Mouse (Mus musculus) hindbrain, embryonic 12.5 days (tissue): ENCODE measurements at regions not wholly inside any gene's neighbourhood (a gene's known extent, or its start where the extent isn't known, plus 50 kb on each side); places are given as distances from the start of the nearest gene placed in this dataset.

Source experiments
- ATAC-seq: fragments of 200-750 bp; cut with Nextera tagmentation; 2 replicates; pipeline ENCODE4 v1.8.0; 2017; ENCODE audit warnings: moderate TSS enrichment; ENCODE audit not compliant: low FRiP score
- H3K27ac ChIP-seq: fragments of 300-500 bp; sonication (generic); 2 replicates; pipeline ENCODE4 v1.5.1; 2016; ENCODE audit warnings: mild to moderate bottlenecking
- H3K27me3 ChIP-seq: fragments of 300-500 bp; sonication (generic); 2 replicates; pipeline ENCODE4 v1.6.1; 2016; ENCODE audit warnings: mild to moderate bottlenecking
- H3K36me3 ChIP-seq: fragments of 300-500 bp; sonication (generic); 2 replicates; pipeline ENCODE4 v1.6.1; 2016; ENCODE audit warnings: mild to moderate bottlenecking
- H3K4me1 ChIP-seq: fragments of 300-500 bp; sonication (generic); 2 replicates; pipeline ENCODE4 v1.6.1; 2016
- H3K4me2 ChIP-seq: fragments of 300-500 bp; sonication (generic); replicated peaks from 2 replicates; pipeline ENCODE4 v1.6.1; 2016; ENCODE audit warnings: mild to moderate bottlenecking
- H3K4me3 ChIP-seq: fragments of 300-500 bp; sonication (generic); 2 replicates; pipeline ENCODE4 v1.5.1; 2016; ENCODE audit warnings: mild to moderate bottlenecking
- H3K9ac ChIP-seq: fragments of 300-500 bp; sonication (generic); 2 replicates; pipeline ENCODE4 v1.6.1; 2016; ENCODE audit warnings: mild to moderate bottlenecking, moderate library complexity
- H3K9me3 ChIP-seq: fragments of 300-500 bp; sonication (generic); replicated peaks from 2 replicates; pipeline ENCODE4 v1.6.1; 2016; ENCODE audit warnings: mild to moderate bottlenecking
- WGBS: fragments of 180-500 bp; shearing (Covaris S2); methylation state at CpG from one replicate; pipeline ENCODE4 v1.1.7; 2016; 5-methylcytosine and 5-hydroxymethylcytosine counted together

- 87% methylated on average over 1 of the region's 1 CpGs for WGBS
- no peak for ATAC-seq
- no peak overlapping the region for H3K4me2 ChIP-seq
- no peak overlapping the region for H3K9ac ChIP-seq
- H3K27ac ChIP-seq: no peak overlapping the region
- no peaks in the 10 kb centered on the region for H3K4me1 ChIP-seq
- H3K27me3 ChIP-seq: no peaks in the 10 kb centered on the region
- no peaks in the 10 kb centered on the region for H3K9me3 ChIP-seq
- no peaks in the 10 kb centered on the region for H3K36me3 ChIP-seq
- no peak overlapping the region for H3K4me3 ChIP-seq
These were observed 2649.8 kb upstream of the Gm7489 start for GRCm38 (mm10) chr15:51234873-51235272.

DNA sequence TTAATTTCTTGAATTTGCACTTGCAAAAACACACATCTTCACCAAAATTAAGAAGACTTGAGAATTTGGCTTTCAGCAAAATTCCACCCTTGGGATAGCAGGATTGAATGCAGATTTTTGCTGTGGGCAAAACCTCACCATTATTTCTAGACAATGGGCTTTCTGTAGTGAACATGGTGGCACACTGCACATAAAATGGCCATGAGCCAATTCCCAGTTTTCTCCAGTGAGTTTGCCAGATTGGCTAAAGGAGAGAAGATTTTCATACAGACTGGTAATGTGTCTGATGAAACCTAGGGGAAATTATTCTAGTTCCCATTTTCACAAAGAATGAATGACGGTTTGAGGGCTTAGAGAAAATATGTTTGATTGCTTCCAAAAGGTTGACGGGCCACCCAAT is 2640.1 kb upstream of the Gm7489 start:
- 94% methylated on average over 2 of the region's 2 CpGs for WGBS
- Histone ChIP-seq H3K4me3 (no peak overlapping the region), H3K9ac (no peak overlapping the region), H3K4me2 (no peak overlapping the region), H3K27me3 (no peaks in the 10 kb centered on the region), H3K9me3 (no peaks in the 10 kb centered on the region), H3K4me1 (no peaks in the 10 kb centered on the region), H3K36me3 (no peaks in the 10 kb centered on the region), H3K27ac (no peak overlapping the region)
- ATAC-seq: no peak

GRCm38 (mm10) chr15:51247259-51247658 is 2637.4 kb upstream of the Gm7489 start:
- H3K4me1 ChIP-seq: no peaks in the 10 kb centered on the region
- no peak overlapping the region for H3K27ac ChIP-seq
- H3K36me3 ChIP-seq: no peaks in the 10 kb centered on the region
- no peaks in the 10 kb centered on the region for H3K9me3 ChIP-seq
- 79% methylated on average over 5 of the region's 5 CpGs for WGBS
- H3K27me3 ChIP-seq: no peaks in the 10 kb centered on the region
- no peak overlapping the region for H3K9ac ChIP-seq
- no peak overlapping the region for H3K4me3 ChIP-seq
- H3K4me2 ChIP-seq: no peak overlapping the region
- ATAC-seq: no peak

GRCm38 (mm10) chr15:51248034-51248788 is 2636.5 kb upstream of the Gm7489 start:
- Histone ChIP-seq H3K4me3 (no peak overlapping the region), H3K9me3 (no peaks in the 10 kb centered on the region), H3K9ac (no peak overlapping the region), H3K4me2 (no peak overlapping the region), H3K27me3 (no peaks in the 10 kb centered on the region), H3K4me1 (no peaks in the 10 kb centered on the region), H3K36me3 (no peaks in the 10 kb centered on the region), H3K27ac (no peak overlapping the region)
- WGBS: 75% methylated on average over 8 of the region's 8 CpGs
- ATAC-seq: no peak

DNA sequence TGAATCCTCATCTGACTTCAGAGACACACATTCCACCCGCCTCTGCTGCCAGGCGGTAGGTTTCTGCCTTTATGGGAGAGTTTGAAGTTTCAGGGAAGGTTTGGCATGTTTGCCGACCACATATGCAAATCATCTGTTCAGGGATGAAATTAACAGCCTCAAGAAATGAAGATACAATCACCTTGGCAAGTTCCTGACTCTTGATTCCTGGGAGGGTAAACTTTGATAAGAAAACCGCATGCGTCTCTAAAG is 2636.0 kb upstream of the Gm7489 start:
- no peaks in the 10 kb centered on the region for H3K36me3 ChIP-seq
- no peak overlapping the region for H3K4me2 ChIP-seq
- H3K27ac ChIP-seq: no peak overlapping the region
- H3K9me3 ChIP-seq: no peaks in the 10 kb centered on the region
- no peak for ATAC-seq
- H3K9ac ChIP-seq: no peak overlapping the region
- H3K4me3 ChIP-seq: no peak overlapping the region
- no peaks in the 10 kb centered on the region for H3K27me3 ChIP-seq
- H3K4me1 ChIP-seq: no peaks in the 10 kb centered on the region
- 87% methylated on average over 5 of the region's 5 CpGs for WGBS

DNA sequence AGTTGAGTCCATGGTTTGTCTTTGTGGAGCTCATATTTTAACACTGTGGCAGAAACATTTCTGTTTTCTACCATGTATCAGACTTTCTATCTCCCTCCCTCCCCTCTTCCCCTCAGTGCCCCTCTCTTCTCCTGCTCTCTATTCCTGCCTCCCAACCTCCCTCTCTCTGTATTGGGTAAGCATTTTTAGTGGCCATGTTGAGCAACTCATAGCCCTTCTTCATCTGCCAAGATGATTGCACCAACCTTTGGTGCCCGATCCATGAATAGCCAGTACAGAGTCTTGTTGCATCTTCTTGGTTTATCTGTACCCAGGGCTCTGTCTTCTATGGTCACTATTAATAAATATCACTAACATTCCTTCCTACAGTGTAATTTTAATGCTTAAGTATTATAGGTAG is 2630.6 kb upstream of the Gm7489 start:
- Histone ChIP-seq H3K9ac (no peak overlapping the region), H3K9me3 (no peaks in the 10 kb centered on the region), H3K36me3 (no peaks in the 10 kb centered on the region), H3K4me1 (no peaks in the 10 kb centered on the region), H3K27ac (no peak overlapping the region), H3K27me3 (no peaks in the 10 kb centered on the region), H3K4me3 (no peak overlapping the region), H3K4me2 (no peak overlapping the region)
- no peak for ATAC-seq
- WGBS: 96% methylated on average over 1 of the region's 1 CpGs

DNA sequence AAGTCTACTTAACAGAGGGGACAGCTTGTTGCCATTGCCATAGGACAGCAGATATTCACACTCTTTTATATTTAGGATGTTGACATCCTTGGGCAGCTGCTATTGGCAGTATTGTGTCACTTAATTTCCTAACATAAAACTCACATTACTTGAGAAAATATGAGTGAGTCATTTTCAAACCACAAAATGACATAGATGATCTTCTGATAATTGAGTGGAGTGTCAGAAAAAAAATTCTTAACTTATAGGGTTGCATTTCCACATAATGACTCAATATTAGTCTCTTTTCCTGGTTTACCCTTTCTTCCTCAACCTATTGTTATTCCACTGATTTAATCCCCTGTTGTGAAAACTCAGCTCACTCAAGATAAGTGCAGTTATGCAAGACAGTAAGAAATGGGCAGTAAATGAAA is 2629.5 kb upstream of the Gm7489 start:
- H3K9ac ChIP-seq: no peak overlapping the region
- H3K27ac ChIP-seq: no peak overlapping the region
- H3K9me3 ChIP-seq: no peaks in the 10 kb centered on the region
- H3K4me3 ChIP-seq: no peak overlapping the region
- ATAC-seq: no peak
- H3K27me3 ChIP-seq: no peaks in the 10 kb centered on the region
- H3K36me3 ChIP-seq: no peaks in the 10 kb centered on the region
- no peak overlapping the region for H3K4me2 ChIP-seq
- no peaks in the 10 kb centered on the region for H3K4me1 ChIP-seq

DNA sequence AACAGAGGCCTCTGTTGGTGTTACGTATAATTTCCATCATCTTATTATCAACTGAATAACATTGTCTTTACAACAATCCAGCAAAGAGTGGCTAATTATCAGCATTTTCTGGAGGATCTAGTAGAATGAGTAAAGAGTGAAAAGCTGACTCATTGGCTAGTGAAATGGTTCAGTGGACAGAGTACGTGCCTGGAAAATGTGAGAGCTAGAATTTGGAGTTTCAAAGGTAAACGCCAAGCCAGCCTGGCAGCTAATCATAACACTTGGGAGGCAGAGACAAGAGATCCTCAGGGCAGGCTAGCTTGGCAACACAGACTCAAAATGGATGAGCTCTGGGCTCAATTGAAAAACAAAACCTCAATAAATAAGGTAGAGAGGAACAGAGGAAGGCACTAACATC is 2628.0 kb upstream of the Gm7489 start:
- no peak overlapping the region for H3K4me3 ChIP-seq
- no peak for ATAC-seq
- H3K4me1 ChIP-seq: no peaks in the 10 kb centered on the region
- WGBS: 91% methylated on average over 3 of the region's 3 CpGs
- H3K4me2 ChIP-seq: no peak overlapping the region
- no peak overlapping the region for H3K27ac ChIP-seq
- no peaks in the 10 kb centered on the region for H3K9me3 ChIP-seq
- H3K27me3 ChIP-seq: no peaks in the 10 kb centered on the region
- H3K9ac ChIP-seq: no peak overlapping the region
- no peaks in the 10 kb centered on the region for H3K36me3 ChIP-seq

GRCm38 (mm10) chr15:51264599-51265163 is 2620.0 kb upstream of the Gm7489 start:
- no peak overlapping the region for H3K4me2 ChIP-seq
- H3K36me3 ChIP-seq: no peaks in the 10 kb centered on the region
- 65% methylated on average over 5 of the region's 5 CpGs for WGBS
- H3K9ac ChIP-seq: no peak overlapping the region
- H3K9me3 ChIP-seq: no peaks in the 10 kb centered on the region
- H3K27ac ChIP-seq: no peak overlapping the region
- no peaks in the 10 kb centered on the region for H3K27me3 ChIP-seq
- ATAC-seq: no peak
- no peaks in the 10 kb centered on the region for H3K4me1 ChIP-seq
- H3K4me3 ChIP-seq: no peak overlapping the region

DNA sequence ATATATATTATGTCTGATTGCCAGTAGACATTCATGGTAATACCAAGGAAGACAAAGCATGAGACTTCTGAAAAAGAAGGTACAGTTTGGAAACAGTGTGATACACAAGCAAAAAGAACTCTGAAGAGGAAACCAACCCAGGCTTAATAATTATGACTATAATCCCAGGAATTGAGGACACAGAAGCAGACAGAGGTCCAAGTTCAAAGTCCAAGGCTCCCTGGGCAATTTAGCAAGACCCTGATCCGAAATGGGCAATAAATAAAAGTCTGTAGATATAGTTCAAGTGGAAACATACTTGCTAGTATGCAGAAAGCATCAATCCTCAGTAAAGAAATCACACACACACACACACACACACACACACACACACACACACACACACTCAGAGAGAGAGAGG is 2618.7 kb upstream of the Gm7489 start:
- WGBS: 61% methylated on average over 1 of the region's 1 CpGs
- Histone ChIP-seq H3K4me2 (no peak overlapping the region), H3K4me3 (no peak overlapping the region), H3K36me3 (no peaks in the 10 kb centered on the region), H3K9ac (no peak overlapping the region), H3K4me1 (no peaks in the 10 kb centered on the region), H3K9me3 (no peaks in the 10 kb centered on the region), H3K27ac (no peak overlapping the region), H3K27me3 (no peaks in the 10 kb centered on the region)
- ATAC-seq: no peak

DNA sequence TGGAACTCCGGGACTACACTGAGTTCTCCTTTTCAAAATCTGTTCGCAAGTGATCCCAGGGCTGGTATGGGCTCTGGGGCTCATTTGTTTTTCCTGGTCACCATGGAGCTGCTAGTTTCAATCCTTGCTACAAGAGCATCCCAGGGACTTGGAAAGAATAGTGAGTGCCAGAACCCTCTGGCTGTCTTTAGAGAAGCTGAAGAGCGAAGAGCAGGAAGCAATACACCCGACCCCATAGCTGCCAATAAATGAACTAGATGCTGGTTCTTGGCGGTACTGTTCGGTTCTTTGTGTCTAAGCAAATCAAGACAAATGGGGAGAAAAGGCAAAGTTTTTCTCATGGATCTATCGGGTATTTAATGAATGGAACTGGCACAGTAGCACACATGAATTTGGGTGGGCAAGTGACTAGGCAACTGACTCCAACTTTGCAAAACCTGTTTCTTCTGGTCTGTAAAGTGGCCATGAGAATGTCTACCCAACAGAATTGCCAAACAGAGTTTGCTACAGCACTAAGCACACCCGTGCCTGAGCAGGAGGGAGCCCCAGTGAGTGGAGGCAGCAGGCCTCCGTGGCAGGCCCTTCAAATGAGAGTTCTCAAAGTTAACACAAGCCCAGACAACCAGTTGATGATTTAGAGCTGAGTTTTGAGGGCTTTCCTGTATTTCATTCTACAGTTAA is 2612.9 kb upstream of the Gm7489 start:
- H3K4me2 ChIP-seq: no peak overlapping the region
- no peaks in the 10 kb centered on the region for H3K9me3 ChIP-seq
- H3K4me3 ChIP-seq: no peak overlapping the region
- no peaks in the 10 kb centered on the region for H3K4me1 ChIP-seq
- no peaks in the 10 kb centered on the region for H3K36me3 ChIP-seq
- WGBS: 88% methylated on average over 9 of the region's 9 CpGs
- no peak for ATAC-seq
- H3K27me3 ChIP-seq: no peaks in the 10 kb centered on the region
- H3K9ac ChIP-seq: no peak overlapping the region
- H3K27ac ChIP-seq: no peak overlapping the region

DNA sequence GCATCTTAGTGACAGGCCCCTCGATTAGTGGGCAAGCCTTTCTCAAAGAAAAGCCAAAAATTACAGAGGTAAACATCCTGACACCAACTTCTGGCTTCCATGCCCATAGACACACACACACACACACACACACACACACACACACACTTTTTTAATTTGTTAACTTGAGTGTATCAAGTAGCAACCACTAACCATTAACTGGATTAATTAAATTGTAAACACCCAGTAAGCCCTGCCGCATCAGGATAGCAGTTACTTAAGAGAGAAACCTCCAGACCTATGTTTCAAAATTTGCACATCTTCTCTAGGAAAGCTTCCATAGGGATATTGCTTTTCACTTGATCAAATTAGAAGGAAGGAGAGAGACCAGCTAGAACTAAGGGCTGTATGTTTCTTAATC is 2599.4 kb upstream of the Gm7489 start:
- Histone ChIP-seq H3K4me2 (no peak overlapping the region), H3K9me3 (no peaks in the 10 kb centered on the region), H3K36me3 (no peaks in the 10 kb centered on the region), H3K4me1 (no peaks in the 10 kb centered on the region), H3K27me3 (no peaks in the 10 kb centered on the region), H3K27ac (no peak overlapping the region), H3K9ac (no peak overlapping the region), H3K4me3 (no peak overlapping the region)
- WGBS: 94% methylated on average over 2 of the region's 2 CpGs
- ATAC-seq: no peak

DNA sequence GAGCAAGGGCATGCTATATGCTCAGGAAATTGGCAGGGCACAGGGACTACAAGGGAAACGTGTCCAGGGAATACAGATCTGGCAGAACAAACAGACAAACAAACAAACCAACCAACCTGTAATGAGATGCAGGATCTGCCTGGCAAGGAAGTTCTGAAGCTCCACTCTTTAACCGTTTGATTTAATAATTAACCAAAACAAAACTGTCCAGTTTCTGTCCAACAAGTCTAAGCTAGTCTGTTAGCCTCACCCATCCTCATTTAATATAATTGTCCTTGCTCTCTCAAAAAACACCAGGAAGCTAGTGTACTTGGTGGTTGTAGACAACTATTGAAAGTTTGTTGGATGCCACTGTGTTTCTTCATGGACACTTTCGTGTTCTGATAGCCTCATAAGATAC is 2598.4 kb upstream of the Gm7489 start:
- Histone ChIP-seq H3K9ac (no peak overlapping the region), H3K9me3 (no peaks in the 10 kb centered on the region), H3K4me2 (no peak overlapping the region), H3K4me3 (no peak overlapping the region), H3K27ac (no peak overlapping the region), H3K27me3 (no peaks in the 10 kb centered on the region), H3K36me3 (no peaks in the 10 kb centered on the region), H3K4me1 (no peaks in the 10 kb centered on the region)
- no peak for ATAC-seq
- WGBS: 80% methylated on average over 3 of the region's 3 CpGs
